Mouse (Mus musculus): ENCODE results near the gene Adra1d.

Gene Adra1d

DNA sequence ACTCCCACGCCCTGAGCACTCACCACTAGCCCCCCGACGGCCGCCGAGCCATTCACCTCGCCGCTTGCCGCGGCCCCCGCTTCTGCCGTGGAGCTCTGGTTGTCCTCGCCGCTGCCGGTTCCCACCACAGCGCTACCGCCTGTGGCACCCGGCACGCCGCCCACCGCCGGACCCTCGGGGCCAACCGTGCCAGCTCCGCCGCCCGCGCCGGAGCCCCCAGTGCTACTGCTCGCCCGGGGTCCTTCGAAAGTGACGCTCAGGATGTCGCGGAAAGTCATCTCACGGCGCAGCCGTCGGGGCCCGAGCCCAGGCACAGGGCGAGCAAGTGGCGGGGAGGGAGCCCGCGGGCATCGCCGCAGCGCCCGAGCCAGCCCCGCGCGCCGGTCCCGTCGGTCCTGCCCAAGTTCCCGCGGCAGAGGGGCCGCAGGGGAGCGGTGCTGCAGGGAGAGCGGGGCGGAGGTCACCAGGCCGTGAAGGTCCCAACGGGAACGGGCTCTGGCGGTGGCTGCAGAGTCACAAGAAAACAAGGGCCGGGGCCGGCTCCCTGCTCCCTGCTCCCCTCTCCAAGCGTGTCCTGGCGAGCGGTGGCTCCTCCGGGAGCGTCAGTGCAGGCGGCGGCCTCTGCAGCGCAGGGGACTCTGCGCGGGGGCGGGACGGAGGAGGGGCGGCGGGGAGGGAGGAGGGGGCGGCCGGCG, at the start of gene Adra1d:
Gene Adra1d (minus strand): TSS at position 393 of the 695 bp plus-strand sequence.
- DNase-seq (ENCODE audit: low spot score), result no peak

DNA sequence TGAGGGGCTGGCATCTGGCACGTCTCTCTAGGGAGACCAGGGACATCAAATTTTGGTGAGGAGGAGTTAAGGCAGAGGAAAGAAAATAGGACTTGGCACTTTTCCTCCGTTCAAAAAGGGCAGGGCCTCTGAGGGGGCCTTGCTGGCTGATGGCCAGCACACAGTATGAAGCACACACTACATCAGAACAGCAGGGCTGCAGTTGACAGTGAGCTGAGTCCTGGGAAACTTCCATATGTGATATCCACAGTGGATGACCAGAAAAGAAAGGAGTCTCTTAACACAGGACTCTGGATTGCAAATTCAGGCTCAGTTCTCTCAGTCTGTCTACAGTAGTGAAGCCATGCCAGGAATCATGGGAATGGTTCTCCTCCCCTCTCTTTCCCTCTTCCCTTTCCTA, 39.8 kb upstream of the Adra1d start:
- no peak for DNase-seq (ENCODE audit: low spot score)

DNA sequence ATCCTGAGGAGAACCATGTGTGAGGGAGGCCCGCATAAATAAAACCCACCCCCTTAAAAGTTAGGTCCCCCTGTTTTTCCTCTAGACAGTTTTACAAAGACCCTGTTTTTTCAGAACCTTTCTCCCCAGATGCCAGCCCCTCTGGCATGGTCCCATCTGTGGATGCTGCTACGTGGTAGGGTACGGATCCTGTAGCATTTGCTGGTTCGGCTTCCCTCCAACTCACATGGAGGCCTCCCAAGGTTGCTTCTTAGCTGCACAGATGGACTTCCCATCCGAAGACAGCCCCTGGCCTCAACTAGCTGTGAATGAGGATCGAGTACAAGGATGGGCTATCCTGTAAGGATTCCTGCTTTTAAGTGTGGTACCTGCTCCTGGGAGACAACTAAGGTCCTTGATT, 32.8 kb upstream of the Adra1d start:
- no peak for DNase-seq (ENCODE audit: low spot score)

DNA sequence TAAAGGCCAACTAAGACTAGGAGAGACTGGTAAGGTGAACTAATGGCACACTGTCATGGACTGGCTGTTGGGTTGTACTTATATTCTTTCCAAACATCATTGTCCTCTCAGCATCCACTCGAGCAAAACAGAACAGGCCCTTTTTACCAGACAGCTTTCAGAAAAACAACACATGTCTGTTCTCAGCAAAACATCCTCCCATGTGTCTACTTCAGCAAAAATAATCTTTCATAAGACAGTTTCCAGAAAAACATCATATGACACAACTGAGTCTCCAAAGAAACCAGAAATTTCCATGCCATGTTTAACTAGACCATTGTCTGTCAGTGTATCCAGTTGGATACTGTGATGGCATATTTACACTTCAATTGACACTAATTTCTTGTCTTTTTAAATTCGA, 25.4 kb upstream of the Adra1d start:
- no peak for DNase-seq (ENCODE audit: low spot score)

DNA sequence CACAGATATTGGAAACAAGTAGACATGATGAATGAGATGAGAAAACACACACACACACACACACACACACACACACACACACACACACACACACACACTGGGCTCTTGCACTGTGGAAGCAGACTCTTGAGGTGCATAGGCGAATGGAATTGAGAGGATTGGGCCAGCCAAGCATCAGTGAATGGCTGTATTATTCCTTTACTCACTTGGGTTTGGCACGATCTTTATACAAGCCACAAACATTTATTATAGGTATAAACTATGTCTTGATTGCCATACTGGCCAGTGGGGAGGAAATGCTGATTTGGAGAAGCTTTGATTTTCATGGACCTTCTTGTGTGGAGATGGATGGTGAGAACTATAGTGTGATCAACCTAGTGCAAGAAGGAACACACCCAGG, 19.4 kb upstream of the Adra1d start:
- DNase-seq (ENCODE audit: low spot score), result no peak

DNA sequence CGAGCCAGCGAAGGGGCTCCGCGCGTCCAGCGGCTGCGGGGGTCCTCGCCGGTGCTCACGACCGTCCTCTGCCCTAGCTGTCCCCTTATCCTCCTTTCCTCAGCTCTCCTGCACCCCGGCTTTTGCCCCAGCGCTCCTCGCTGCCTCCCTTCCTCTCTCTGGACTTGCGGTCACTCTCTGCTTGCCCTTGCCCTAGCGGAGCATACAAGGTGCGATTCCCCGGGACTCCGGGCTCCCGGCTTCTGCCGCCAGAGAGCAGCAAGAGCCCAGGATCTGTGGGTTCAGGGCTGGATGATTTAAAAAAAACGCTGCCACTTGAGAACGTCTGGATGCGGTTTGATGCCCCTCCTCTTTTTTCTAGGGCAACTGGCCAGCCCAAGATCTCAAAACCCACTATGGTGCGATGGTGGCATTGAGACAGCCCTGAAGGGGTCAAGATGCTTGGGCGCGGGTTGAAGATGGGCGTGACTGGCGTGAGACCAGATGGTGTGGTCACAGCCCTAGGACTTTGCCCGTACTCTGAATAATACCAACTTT, 571 bp upstream of the Adra1d start:
- DNase-seq (ENCODE audit: low spot score), result no peak

DNA sequence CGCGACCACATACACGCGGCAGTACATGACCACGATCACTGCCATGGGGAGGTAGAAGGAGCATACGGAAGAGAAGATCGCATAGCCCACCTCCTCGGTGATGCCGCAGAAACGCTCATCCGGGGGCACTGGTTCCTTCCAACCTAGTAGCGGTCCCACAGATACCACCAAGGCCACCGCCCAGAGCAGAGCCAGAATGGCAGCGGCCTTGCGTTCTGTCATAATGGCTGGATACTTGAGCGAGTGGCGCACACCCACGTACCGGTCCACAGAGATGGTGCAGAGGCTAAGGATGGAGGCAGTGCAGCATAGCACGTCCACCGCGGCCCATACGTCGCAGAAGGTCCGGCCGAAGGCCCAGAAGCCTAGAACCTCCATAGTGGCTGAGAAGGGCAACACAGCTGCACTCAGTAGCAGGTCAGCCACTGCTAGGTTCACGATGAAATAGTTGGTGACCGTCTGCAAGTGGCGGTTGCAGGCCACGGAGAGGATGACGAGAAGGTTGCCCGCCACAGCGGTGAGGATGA, 676 bp downstream of the Adra1d start:
- DNase-seq (ENCODE audit: low spot score), result no peak

DNA sequence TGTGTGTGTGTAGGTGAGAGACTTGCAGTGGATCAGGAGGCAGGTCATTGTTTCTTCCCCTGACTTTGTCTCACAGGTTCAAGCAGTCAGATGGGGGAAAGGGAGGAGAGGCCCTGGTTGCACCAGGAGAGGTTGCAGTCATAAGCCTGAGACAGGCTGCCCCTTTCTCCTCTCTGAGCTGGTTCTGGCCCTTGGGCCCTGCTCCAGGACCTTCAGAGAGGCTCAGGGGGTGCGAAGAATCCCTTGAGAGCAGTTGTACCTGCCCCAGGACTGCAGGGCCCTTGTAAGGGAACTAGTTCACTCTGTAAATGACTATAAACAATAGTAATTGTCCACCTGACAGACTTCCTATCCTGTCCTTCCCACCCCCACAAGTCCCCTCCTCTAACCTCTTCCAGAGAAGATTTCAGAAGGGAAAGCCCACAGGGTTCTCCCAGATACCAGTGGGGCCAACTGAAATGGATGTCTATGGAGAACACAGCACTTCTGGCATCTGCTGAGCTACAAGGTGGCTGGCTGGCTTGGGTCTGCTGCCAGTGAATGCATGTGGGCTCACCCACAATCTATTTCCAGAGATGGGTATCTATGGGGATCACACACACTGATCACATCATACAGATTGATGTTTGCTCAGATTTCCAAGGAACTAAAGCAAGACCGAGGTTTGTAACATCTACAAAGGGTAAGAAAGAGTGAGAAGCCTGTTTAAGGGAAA, 1.7 kb downstream of the Adra1d start:
- DNase-seq (ENCODE audit: low spot score), result no peak

DNA sequence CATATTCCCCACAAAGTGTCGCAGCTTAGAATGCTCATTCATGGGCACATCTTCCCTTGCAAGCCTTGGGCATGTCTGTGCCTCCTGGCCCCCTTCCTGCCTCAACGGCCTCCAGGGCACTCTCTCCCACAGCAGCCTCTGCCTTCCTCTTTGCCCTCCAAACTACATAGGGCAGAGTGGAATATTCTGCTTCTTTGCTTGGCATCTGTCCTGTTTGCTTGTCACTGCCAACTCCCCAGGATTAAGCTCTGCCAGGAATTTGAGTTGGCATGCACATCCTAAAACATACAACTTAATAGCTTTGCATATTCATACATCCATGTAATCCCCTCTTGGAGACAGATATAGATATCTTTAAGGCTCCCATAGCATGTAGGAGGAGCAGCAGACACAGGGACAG, 4.2 kb downstream of the Adra1d start:
- no peak for DNase-seq (ENCODE audit: low spot score)

DNA sequence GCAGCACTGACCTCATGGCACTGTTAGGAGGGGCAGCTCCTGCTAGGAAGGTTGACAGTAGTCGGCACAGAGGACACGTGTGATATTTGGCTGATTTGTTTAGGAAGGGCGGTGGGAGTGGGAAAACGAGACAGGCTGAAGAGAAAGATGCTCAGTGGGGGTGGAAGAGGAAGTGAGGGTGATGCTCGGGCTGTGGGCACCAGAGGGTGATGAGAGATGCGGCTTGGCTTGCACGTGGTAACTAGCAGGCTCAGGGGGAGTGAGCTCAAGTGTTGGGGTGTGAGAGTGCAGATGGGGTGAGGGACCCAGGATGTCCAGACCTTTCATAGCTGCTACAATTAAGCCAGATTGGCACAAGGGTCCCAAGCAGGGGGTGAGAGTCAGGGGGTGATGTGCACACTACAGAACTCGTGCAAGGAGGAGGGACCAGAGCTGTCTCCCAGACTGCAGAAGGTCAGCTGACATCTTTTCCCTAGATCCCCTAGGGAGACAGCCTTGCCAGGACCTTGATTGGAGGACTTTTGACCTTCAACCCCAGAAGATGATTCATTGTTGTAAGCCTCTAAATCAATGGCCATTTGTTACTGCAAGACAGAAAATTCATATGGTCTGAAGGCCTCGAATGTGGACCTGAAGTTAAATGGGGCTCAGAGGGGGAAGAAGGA, 9.2 kb downstream of the Adra1d start:
- no peak for DNase-seq (ENCODE audit: low spot score)

DNA sequence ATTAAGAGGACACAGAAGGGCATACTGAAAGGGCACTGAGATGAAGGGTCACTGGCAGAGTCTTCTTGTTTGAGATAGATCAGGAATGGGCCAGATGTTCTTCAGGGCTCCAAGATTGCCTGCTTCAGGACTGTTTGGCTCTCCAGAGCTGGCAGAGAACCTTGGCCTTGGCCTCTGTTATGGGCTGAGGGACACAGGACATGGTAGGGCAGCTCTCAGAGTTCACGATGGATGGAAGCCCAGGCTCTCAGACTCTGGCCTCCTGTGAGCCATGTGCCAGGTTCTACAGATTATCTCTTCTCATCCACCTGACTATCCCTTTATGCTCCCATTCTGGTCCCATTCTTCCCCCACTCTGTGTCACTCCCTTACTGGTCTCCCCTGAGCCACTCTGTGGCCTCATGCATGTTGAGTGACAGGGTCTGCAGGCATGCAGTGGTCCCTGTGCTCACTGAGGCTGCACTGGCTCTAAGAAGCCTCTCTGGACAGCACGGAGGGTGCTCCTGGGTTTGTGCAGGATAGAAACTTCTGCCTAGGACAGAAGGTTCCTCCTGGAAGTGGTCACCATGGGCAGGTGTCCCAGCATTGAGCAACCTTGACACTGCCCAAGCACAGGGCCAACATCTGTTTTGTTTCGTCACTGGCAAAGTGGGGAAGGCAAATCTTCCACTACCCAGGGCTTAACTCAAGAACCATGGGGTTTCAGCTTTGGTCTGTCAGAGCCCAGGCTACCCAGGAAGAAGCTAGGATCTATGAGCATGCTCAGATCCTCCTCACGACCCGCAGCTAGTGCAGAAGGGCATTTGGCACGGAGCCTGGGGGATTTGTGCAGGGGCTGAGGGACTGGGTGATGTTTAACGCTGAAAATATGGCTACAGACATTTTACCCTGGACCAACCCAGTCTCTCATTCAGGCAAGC, 10.1 kb downstream of the Adra1d start:
- no peak for DNase-seq (ENCODE audit: low spot score)

DNA sequence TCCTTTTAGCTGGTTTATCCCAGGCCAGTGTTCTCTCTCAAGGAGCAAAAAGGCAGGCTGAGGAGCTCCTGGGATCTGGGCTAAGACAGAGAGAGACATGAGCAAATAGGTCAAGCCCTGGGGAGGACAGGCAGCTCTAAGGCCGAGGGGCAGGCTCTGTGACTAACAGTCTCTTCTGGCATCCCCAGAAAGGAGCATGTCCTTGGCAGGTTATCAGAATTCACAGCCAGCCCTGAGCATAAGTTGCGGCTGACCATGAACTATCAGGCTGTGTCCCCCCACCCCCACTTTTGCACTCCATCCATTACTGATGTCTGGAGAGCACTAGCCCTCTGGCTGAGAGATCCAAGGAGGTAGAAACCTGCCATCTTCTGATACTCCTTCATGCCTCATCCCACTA, 11.2 kb downstream of the Adra1d start:
- DNase-seq (ENCODE audit: low spot score), result no peak

DNA sequence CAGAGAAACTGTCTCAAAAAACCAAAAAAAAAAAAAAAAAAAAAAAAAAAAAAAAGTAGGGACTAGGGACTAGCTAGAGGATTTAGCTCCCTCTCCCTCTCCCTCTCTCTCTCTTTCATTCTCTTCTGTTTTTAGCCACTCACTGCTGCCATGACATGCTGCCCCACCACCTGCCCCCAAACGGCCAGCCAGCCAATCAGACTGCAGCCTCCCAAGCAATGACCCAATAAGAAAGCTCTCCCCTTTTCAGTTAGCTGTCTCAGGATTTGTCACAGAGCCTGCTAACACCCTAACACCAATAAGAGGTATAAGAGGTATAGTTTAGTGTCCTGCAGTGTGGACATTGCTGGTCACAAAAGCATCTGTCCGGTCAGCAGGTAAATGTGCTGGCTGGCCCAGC, 11.6 kb downstream of the Adra1d start:
- no peak for DNase-seq (ENCODE audit: low spot score)

DNA sequence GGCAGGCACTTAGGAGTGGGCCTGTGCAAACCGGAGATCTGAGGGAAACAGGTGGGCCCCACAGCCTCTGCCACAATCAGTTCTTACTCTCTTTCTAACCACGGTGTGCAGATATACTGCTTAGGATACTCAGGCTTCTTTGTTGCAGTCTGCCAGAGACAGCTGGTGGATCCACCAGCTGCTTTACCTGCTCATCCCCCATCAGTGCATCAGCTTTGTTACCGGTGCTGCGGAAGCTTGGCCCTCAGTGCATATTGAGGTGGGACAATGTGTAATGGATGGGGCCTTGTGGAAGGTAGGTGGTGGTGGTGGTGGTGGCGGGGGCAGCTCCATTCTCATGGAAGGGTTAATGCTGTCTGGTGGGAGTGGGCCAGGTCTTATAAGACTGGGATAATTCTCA, 13.0 kb downstream of the Adra1d start:
- no peak for DNase-seq (ENCODE audit: low spot score)

DNA sequence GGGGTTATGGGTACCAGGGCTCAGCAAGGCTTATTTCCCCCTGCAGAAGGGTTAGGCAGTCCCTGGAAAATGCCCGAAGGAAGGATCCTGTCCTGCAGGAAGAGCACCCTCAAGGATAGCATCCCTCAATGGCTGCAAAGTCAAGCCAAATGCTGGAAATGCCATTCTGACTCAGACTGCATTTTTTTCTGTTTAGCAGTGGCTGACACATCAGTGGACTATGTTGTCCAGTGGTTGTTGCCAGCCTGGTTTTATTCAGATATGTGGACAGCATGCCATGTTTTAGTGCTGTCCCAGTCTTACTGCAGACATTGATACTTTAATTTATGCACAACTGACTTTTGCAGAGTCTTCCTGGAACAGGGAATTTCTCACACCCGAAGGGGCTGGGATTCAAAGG, 13.8 kb downstream of the Adra1d start:
- no peak for DNase-seq (ENCODE audit: low spot score)

DNA sequence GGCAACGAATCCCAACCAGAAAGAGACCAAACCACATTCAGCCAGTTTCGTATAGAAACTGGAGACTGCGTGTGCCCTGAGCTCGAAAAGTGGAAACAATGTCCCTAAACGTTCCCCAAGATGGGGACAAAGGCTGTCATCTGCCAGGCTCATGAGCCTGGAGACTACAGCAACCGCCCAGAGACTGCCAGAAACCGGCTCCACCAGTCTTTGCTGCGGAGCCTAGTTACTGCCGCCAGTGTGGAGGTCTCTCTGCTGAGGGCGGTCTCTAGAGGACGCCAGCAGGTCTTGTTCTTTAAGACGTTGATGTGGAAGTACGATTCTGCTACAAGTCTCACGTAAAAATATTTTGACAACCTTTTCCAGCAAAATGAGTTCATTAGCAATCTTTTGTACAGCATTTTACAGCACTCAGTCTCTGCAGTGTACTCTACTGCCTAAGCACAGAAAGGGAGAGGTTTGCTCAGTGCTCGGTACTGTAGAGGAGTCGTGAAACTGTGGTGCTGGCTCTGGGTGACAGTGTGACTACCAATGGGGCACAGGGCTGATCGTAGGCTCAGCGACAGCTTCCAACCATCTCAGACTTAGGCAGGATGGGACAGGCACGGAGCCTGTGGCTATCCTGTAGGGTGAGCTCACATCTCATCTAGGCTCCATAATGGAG, 15.2 kb downstream of the Adra1d start:
- DNase-seq (ENCODE audit: low spot score), result peak; percentile 23

DNA sequence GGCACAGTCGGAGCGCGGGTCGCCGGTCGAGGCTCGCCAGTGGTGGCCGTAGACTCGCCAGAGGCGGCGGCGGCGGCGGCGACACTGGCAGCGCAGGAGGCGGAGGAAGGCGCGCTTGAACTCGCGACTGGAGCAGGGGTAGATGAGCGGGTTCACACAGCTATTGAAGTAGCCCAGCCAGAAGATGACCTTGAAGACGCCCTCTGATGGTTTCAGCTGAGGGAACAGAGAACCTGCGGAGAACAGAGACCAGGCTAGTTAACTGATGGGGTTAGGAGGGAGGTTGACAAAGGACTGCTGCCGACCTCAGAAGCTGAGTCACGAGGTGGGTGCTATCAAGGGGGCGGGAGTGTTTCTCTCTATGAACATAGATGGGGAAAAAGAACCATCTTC, 15.8 kb downstream of the Adra1d start:
- no peak for DNase-seq (ENCODE audit: low spot score)

DNA sequence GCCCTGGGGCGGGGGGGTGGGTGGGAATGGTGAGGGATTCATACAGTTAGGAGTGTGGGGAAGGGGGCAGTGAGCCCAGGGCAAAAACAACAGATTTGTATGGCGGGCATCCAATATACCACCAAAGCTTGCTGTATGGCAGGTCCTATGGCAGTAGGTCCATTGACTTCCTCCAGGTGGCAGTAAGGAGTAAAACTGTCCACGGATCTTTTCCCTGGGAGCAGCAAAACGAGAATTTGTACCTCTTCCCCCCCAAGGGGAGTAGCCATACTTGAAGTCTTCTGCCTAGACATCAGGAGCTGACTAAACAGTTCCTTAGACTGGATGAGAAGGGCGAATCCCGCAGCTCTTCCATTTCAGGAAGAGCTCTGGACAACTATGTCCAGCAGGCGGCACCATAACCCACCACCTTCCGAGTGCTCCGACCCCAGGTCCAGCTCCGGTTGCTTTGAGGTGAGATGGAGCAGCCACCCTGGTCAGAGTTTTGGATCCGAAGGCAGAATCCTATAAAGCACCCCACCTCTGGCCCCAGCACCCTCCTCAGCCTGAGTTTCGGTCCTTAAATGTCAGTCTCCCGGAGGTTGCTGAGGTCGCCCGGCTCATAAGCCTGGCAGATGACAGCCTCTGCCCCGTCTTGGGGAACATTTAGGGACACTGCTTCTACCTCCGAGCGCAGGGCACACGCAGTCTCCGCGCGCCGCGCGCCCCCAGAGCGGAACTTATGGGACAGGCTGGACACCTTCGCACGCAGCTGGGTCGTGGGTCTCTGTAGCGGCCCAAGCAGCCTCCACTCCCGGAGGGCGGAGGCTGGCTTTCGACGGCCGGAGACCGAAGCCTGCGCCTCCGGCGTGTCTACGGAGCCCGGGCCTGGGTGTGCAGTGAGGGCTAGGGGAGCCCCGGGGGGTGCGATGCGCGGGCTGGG, 16.4 kb downstream of the Adra1d start:
- DNase-seq (ENCODE audit: low spot score), result peak; percentile 55

DNA sequence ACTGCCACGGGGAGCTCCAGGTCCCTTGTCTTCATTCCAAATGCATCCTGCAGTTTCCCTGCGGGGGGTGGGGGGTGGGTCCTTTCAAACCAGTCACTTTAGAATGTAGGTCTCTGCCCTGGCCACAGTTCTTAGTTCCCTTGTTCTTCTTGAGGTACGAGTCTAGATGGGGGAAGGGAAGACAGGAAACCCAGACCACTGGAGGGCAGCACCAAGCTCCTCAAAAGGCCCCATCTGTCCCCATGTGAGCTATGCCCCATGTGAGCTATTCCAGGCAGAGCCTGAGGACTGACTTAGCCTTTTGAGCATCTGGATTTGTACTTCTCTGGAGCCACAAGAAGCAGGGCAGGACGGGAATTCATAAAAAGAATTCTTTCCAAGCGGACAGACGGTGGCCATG, 19.6 kb downstream of the Adra1d start:
- no peak for DNase-seq (ENCODE audit: low spot score)

DNA sequence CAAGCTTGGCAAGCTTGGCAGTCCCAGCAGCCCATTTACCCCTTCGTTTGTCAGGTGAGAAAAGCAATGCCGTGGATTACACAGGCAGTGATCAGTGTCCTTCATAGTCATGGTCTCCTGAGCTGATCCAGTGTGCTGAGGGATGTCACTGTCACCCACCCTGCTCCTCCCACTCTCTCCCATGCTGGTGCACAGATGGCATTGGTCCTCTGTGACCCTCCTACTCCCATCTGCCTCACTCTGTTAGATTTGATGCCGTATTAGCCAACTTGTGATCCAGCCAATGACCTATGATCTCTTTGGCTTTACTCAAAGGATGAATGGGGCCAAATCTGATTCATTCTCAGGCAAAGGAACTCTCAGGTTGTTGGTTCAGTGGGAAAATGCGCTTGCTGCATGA, 20.4 kb downstream of the Adra1d start:
- DNase-seq (ENCODE audit: low spot score), result no peak
